Mouse (Mus musculus): ENCODE results near the gene Farp1.

DNA sequence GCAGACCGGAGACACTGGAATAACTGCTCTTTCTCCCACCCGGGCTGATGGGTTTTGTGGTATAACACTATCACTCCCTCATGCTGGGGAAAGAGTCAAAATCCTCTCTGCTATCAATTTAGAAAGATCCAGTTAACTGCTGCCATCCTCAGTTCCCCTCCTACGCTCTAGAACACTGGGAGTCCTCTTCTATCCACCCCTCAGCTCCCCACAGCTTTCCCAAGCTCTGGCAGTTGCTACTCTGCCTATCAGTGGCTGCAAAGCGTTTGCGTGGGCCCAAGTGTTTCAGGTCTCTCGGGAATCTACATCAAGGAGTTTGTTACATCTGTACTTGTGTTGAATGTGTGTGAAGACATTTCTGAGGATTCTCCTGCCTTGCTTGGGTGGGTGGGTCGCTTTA, 287.6 kb downstream of the Farp1 start:
- no peak for TF ChIP-seq CTCF (IDR thresholded peaks at IDR 0.05)
- TF ChIP-seq POLR2A (IDR thresholded peaks at IDR 0.05; ENCODE audit: insufficient read depth, low read depth, low read length), result no peak

Data from heart, adult 2 months (tissue).